Mouse (Mus musculus): Measurements from ENCODE around the gene Cacna1f.

The Cacna1f gene

DNA sequence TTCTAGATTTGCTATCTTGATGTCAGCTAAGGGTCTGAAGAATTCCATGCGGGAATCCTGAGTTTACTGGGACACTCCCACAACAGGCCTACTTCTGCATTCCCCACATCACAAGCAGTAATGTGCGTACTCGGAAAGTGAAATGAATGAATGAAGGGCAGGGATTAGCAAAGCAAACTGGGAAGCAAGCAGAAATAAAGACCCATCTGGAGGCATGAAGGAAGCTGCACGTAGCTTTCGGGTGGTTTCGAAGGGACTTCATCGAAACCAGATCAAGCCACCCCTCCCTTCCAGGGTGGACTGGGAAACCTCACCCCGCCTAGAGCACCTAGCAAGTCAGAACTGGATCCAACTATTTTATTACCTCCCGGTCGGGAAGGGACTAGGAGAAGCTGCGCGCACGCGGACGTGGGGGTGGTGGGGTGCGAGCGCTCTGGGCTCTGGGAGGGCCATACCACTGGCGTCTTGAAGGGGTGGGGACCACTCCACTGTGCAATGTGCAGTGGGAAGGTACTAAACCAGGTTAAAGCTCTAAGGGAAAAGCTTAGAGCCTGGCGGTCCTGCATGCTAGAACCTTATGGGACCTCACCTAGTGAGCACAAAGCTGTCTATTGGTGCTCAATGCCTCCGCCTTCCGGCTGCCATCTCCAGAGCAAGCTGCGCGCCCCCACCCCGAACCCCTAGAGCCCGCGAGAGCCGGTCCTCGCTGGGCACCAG lies 67.6 kb downstream of the Cacna1f start:
- peak; percentile 30 for DNase-seq (ENCODE audit: low read depth, low spot score)

- DNase-seq (ENCODE audit: low read depth, low spot score): no peak
Observed at GRCm38 (mm10) chrX:7675001-7675380, 68.1 kb downstream of the Cacna1f start.

DNA sequence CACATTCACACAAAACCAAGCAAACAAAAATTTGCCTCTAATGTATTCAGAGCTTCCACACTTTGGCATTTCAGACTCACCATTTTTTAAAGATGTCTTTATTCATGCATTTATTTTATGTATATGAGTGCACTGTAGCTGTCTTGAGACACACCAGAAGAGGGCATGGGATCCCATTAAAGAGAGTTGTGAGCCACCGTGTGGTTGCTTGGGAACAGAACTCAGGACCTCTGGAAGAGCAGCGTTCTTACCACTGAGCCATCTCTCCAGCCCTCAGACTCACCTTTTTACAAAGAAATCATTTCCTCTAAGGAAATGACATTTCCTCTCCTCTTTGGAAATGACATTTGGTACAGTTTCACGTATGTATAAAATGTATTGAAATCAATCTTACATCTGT lies 72.1 kb downstream of the Cacna1f start:
- DNase-seq (ENCODE audit: low read depth, low spot score): no peak

DNA sequence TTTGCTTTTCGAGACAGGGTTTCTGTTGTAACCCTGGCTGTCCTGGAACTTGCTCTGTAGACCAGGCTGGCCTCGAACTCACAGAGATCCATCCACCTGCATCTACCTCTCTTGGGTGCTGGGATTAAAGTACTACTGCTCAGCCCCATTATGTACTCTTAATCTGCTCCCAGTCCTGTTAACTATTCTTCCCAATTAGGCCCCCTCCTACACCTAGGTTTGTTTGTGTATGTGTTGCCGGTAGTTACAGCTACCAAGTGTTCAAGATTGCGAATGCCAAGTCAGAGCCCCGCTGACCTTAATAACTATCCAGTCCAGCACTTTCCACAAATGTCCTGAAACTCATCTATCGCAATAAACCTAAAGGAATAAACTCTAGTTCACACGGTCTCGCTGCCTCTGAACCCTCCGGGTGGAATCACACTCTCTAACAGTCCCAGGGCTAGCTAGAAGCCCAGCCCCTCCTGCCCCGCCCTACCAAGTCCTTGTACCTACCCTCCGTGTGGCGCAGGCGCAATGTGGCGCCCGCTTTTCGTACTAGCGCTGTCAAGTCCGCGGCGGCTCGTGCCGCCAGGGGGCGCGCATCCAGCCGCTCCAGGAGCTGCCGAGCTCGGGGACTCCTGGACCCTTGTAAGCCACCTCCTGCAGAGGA lies 72.6 kb downstream of the Cacna1f start:
- peak; percentile 92 for DNase-seq (ENCODE audit: low read depth, low spot score)

DNA sequence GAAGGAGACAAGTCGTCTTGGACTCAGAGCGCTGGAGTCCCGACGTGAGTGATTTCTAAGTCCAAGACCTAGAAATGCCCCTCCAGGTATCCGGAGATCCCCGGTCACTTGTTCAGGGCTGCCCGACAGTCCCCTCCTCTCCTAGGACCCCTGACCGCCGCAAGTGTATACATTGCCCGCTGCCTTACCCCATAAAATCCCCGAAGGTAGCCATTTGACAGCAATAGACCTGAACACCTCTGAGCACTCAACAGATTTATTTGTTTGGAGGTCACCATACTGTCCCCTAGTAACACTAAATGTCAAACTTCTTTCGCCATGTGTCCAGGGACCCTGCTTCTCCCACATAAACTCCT lies 73.2 kb downstream of the Cacna1f start:
- DNase-seq (ENCODE audit: low read depth, low spot score): no peak

DNA sequence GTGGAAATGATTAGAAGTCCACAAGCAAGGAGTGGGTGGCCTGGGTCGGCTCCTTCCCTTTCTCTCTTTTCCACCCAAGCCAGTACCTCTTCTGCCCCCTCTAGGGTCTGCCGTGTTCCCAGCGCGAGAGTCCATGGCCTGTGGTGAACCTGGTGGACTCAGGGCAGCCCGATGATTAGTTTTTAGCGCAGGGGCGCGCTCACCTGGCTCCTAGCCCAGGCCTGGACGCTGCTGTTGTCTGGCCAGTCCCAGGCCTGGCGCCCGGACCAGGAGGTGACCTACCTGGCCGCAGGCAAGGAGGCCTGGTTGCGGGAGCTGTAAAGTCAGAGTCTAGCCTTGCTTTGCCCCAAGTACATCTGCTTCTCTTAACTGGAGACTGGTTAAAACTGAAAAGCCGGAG lies 74.0 kb downstream of the Cacna1f start, which contains the start of gene Magix:
Magix (minus strand) TSS at position 388 of the 400 bp plus-strand sequence.
- DNase-seq (ENCODE audit: low read depth, low spot score): no peak

All from CD4-positive helper T cell, adult 2 months (primary cell).